Mouse (Mus musculus): ENCODE measurements at regions not wholly inside any gene's neighbourhood (a gene's known extent, or its start where the extent isn't known, plus 50 kb on each side); places are given as distances from the start of the nearest gene placed in this dataset.
A peak's percentile ranks its signal among the peaks of the same experiment; 100 is the strongest.

DNA sequence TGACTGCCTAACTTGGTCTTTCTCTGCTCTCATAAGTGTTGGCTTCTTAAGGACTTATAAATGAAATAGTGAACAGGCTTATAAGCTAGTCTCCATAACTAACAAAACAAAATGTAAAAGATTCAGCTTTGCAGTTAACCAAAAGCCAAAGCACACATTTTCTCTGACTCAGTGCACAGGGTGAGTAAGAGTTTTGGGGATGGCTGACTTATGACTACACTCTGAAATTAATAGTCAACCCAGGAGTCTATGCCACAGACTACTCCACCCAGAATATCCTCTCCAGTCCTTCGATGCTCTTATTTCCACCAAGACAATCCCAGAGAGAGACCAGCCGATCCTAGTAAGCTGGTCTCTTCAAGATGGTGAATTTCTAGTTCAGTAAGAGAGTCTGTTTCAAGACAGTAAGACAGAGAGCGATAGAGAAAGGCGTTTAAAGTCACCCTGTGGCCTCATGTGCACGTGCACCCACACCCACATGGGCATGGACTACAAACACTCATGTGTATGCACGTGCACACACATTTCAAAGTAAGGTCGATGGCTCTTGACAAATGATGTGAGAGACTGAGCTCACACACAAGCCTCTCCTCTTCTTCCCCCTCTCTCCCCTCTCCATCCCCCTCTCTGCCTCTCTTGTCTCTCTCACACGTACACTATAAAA lies 351.2 kb upstream of the Pmfbp1 start:
- no peak overlapping the region for H3K4me3 ChIP-seq
- no peaks in the 10 kb centered on the region for H3K9me3 ChIP-seq (replicated peaks)
- H3K27me3 ChIP-seq (replicated peaks): no peaks in the 10 kb centered on the region
- no peak overlapping the region for H3K9ac ChIP-seq
- H3K36me3 ChIP-seq: no peaks in the 10 kb centered on the region
- no peaks in the 10 kb centered on the region for H3K4me1 ChIP-seq (replicated peaks)
- 84% methylated on average over 8 of the region's 8 CpGs for WGBS
- no peak for ATAC-seq (ENCODE audit: insufficient number of reproducible peaks, low FRiP score)
- no peak overlapping the region for H3K27ac ChIP-seq (ENCODE audit: poor library complexity, severe bottlenecking)
- no peak overlapping the region for H3K4me2 ChIP-seq

GRCm38 (mm10) chr8:109151711-109152110 lies 342.1 kb upstream of the Pmfbp1 start:
- ATAC-seq (ENCODE audit: insufficient number of reproducible peaks, low FRiP score): no peak
- Histone ChIP-seq H3K27me3 (replicated peaks) (no peaks in the 10 kb centered on the region), H3K27ac (ENCODE audit: poor library complexity, severe bottlenecking) (no peak overlapping the region), H3K4me3 (no peak overlapping the region), H3K4me2 (no peak overlapping the region), H3K4me1 (replicated peaks) (no peaks in the 10 kb centered on the region), H3K9ac (no peak overlapping the region), H3K36me3 (no peaks in the 10 kb centered on the region), H3K9me3 (replicated peaks) (peaks cover 6% of the 10 kb centered on the region; the same call in 1 of the 2 replicates)
- 65% methylated on average over 4 of the region's 4 CpGs for WGBS

DNA sequence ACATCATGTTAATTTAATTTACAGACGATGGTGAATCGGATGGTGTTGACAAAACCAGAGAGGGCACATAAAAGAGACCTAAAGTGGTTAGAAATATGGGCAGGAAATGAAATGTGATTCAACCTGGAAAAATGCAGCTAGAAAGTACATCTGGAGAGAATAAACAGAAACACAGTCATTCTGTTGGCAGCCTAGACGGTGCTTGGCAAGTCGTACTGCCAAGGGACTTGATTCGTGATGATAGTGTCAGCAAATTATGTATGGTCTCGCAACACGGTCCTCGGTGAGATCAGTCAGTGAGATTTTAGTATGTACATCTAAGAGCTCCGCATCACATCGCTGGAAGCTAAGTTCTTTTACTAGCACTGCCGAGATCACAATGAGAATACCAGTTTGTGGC lies 338.3 kb upstream of the Pmfbp1 start:
- Histone ChIP-seq H3K36me3 (no peaks in the 10 kb centered on the region), H3K4me3 (no peak overlapping the region), H3K9me3 (replicated peaks) (peaks cover 6% of the 10 kb centered on the region; the same call in 1 of the 2 replicates), H3K9ac (no peak overlapping the region), H3K27ac (ENCODE audit: poor library complexity, severe bottlenecking) (no peak overlapping the region), H3K4me1 (replicated peaks) (no peaks in the 10 kb centered on the region), H3K27me3 (replicated peaks) (no peaks in the 10 kb centered on the region), H3K4me2 (no peak overlapping the region)
- no peak for ATAC-seq (ENCODE audit: insufficient number of reproducible peaks, low FRiP score)
- WGBS: 55% methylated on average over 11 of the region's 11 CpGs

DNA sequence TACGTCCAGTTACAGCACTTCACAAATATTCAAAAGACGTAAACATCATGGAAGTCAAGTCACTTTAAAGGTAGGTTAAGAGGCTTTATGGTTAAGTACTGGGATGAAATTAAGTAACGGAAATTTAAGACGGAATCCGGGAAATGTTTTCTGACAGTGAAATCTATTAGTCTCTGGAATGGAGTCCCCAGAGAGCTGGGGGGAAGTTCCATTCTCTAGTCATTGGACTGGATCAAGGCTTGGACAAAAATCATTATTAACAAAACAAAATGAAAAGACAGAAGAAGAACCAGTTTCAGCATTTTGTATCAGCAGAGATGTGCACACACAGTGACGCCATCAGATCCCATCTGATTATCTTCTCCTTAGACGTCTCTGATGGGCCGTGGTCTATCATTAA lies 337.8 kb upstream of the Pmfbp1 start:
- no peak overlapping the region for H3K27ac ChIP-seq (ENCODE audit: poor library complexity, severe bottlenecking)
- no peak for ATAC-seq (ENCODE audit: insufficient number of reproducible peaks, low FRiP score)

GRCm38 (mm10) chr8:109172701-109173100 lies 321.1 kb upstream of the Pmfbp1 start:
- WGBS: 77% methylated on average over 4 of the region's 4 CpGs
- no peak for ATAC-seq (ENCODE audit: insufficient number of reproducible peaks, low FRiP score)
- H3K27me3 ChIP-seq (replicated peaks): no peaks in the 10 kb centered on the region
- H3K27ac ChIP-seq (ENCODE audit: poor library complexity, severe bottlenecking): no peak overlapping the region
- peaks cover 4% of the 10 kb centered on the region for H3K9me3 ChIP-seq (replicated peaks)
- H3K4me1 ChIP-seq (replicated peaks): no peaks in the 10 kb centered on the region
- no peak overlapping the region for H3K4me3 ChIP-seq
- H3K9ac ChIP-seq: no peak overlapping the region
- no peaks in the 10 kb centered on the region for H3K36me3 ChIP-seq
- H3K4me2 ChIP-seq: no peak overlapping the region

More for the DNA sequence above, 337.8 kb upstream of the Pmfbp1 start:
- Histone ChIP-seq H3K9me3 (replicated peaks) (peaks cover 2% of the 10 kb centered on the region; the same call in 1 of the 2 replicates), H3K4me3 (no peak overlapping the region), H3K36me3 (no peaks in the 10 kb centered on the region), H3K4me1 (replicated peaks) (no peaks in the 10 kb centered on the region), H3K4me2 (no peak overlapping the region), H3K27me3 (replicated peaks) (no peaks in the 10 kb centered on the region), H3K9ac (no peak overlapping the region)
- WGBS: 84% methylated on average over 8 of the region's 8 CpGs

GRCm38 (mm10) chr8:109185558-109186198 lies 308.1 kb upstream of the Pmfbp1 start:
- peak overlapping the region; percentile 40 for H3K4me3 ChIP-seq
- 36% methylated on average over 10 of the region's 10 CpGs for WGBS

GRCm38 (mm10) chr8:109187617-109188016 lies 306.2 kb upstream of the Pmfbp1 start:
- Histone ChIP-seq H3K9me3 (replicated peaks) (no peaks in the 10 kb centered on the region), H3K4me2 (no peak overlapping the region), H3K4me1 (replicated peaks) (no peaks in the 10 kb centered on the region; the same call in 1 of the 2 replicates), H3K27me3 (replicated peaks) (no peaks in the 10 kb centered on the region), H3K36me3 (no peaks in the 10 kb centered on the region), H3K27ac (ENCODE audit: poor library complexity, severe bottlenecking) (no peak overlapping the region), H3K9ac (no peak overlapping the region), H3K4me3 (no peak overlapping the region)
- ATAC-seq (ENCODE audit: insufficient number of reproducible peaks, low FRiP score): no peak
- WGBS: 78% methylated on average over 7 of the region's 7 CpGs

More at GRCm38 (mm10) chr8:109185558-109186198, 308.1 kb upstream of the Pmfbp1 start:
- Histone ChIP-seq H3K4me1 (replicated peaks) (no peaks in the 10 kb centered on the region; the same call in 1 of the 2 replicates), H3K36me3 (no peaks in the 10 kb centered on the region), H3K4me2 (peak overlapping the region; percentile 65), H3K27me3 (replicated peaks) (no peaks in the 10 kb centered on the region), H3K27ac (ENCODE audit: poor library complexity, severe bottlenecking) (no peak overlapping the region), H3K9ac (peak overlapping the region; percentile 66), H3K9me3 (replicated peaks) (peaks cover 4% of the 10 kb centered on the region)
- no peak for ATAC-seq (ENCODE audit: insufficient number of reproducible peaks, low FRiP score)

- Histone ChIP-seq H3K27ac (ENCODE audit: poor library complexity, severe bottlenecking) (no peak overlapping the region), H3K4me2 (no peak overlapping the region), H3K27me3 (replicated peaks) (no peaks in the 10 kb centered on the region), H3K36me3 (no peaks in the 10 kb centered on the region), H3K4me3 (no peak overlapping the region), H3K9me3 (replicated peaks) (no peaks in the 10 kb centered on the region), H3K9ac (no peak overlapping the region), H3K4me1 (replicated peaks) (no peaks in the 10 kb centered on the region)
- no peak for ATAC-seq (ENCODE audit: insufficient number of reproducible peaks, low FRiP score)
- 86% methylated on average over 8 of the region's 8 CpGs for whole genome bisulfite sequencing
Observed at GRCm38 (mm10) chr8:109214247-109214646, 279.6 kb upstream of the Pmfbp1 start.

GRCm38 (mm10) chr8:109216318-109216717 lies 277.5 kb upstream of the Pmfbp1 start:
- WGBS: 87% methylated on average over 5 of the region's 5 CpGs
- Histone ChIP-seq H3K36me3 (no peaks in the 10 kb centered on the region), H3K9me3 (replicated peaks) (no peaks in the 10 kb centered on the region), H3K4me3 (no peak overlapping the region), H3K4me1 (replicated peaks) (no peaks in the 10 kb centered on the region), H3K9ac (no peak overlapping the region), H3K27me3 (replicated peaks) (no peaks in the 10 kb centered on the region), H3K4me2 (no peak overlapping the region), H3K27ac (ENCODE audit: poor library complexity, severe bottlenecking) (no peak overlapping the region)
- no peak for ATAC-seq (ENCODE audit: insufficient number of reproducible peaks, low FRiP score)

GRCm38 (mm10) chr8:109217326-109217725 lies 276.5 kb upstream of the Pmfbp1 start:
- Histone ChIP-seq H3K36me3 (no peaks in the 10 kb centered on the region), H3K27ac (ENCODE audit: poor library complexity, severe bottlenecking) (no peak overlapping the region), H3K4me3 (no peak overlapping the region), H3K4me2 (no peak overlapping the region), H3K27me3 (replicated peaks) (no peaks in the 10 kb centered on the region), H3K9ac (no peak overlapping the region), H3K9me3 (replicated peaks) (no peaks in the 10 kb centered on the region), H3K4me1 (replicated peaks) (no peaks in the 10 kb centered on the region)
- no peak for ATAC-seq (ENCODE audit: insufficient number of reproducible peaks, low FRiP score)
- 89% methylated on average over 19 of the region's 19 CpGs for WGBS

DNA sequence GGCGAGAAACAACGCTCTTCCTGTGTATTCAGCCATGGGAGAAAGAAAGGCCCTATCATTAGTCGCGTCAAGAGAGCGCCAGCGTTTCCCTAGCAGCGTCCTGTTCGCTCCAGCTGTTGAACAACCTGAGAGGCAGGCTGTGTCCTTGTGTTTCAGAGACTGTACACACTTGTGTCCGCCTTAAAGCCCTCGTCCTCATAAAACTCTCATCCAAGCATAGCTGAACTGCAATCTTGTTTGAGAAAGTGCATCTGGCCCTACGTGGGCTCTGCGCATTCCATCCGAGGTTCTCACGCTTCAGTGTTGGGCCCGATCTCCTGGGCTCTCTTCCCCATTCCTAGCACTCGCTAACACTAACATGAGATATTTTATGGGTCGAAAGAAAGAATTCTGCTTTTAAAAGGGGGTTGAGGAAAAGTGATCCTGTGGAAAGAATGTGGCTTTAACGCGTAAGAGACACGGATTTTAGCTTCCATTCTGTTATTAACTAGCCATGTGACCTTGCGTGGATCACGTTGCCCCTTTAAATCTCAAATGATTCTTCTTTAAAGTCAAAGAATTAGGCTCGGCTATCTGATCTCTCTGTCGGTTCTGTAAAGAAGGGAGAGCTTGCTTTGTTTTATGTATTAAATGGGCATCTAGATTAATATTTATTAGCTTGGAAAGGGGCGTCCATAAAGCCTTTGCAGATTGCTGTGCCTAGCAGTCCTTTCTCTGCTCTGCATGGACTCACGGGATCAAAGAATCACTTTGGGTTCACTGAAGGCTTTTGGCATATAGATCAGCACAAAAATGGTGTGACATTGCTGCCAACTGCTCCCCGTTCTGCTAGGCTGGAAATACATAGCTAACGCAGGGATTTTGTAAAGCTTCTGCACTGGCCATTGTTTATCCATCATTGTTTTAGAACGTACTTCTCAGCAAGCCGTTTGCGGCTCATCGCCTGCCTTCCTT lies 261.3 kb upstream of the Pmfbp1 start:
- Histone ChIP-seq H3K9ac (no peak overlapping the region), H3K4me1 (replicated peaks) (no peaks in the 10 kb centered on the region), H3K4me2 (no peak overlapping the region), H3K4me3 (no peak overlapping the region), H3K27me3 (replicated peaks) (no peaks in the 10 kb centered on the region), H3K9me3 (replicated peaks) (no peaks in the 10 kb centered on the region), H3K36me3 (no peaks in the 10 kb centered on the region), H3K27ac (ENCODE audit: poor library complexity, severe bottlenecking) (no peak overlapping the region)
- 81% methylated on average over 32 of the region's 32 CpGs for WGBS
- no peak for ATAC-seq (ENCODE audit: insufficient number of reproducible peaks, low FRiP score)

All from heart, embryonic 12.5 days (tissue).